Mouse (Mus musculus): ENCODE measurements around the gene Cwc27. TPM values are rescaled to one million over a fixed set of nuclear protein-coding genes. Genes with fewer than 3 reads are reported as not detected.

Cwc27 gene
- polyA plus RNA-seq, 1 experiment from 2014 or later = 24.1 TPM

DNA sequence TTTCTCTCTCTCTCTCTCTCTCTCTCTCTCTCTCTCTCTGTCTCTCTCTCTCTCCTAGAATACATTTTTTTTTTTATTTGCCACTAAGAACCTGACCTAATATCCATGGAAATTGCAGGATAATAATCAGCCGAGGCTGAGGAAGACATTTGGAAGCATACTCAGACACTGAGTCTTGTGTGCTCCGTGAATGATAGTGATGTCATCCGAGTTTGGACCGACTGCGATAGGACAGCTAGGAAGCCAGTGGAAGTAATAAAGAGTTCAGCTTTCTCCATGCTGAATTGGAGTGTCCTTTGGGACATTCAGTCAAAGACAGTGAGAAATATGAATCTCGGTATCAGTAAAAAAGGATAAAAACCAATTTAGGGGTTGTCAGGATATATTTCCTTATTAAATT lies 214.7 kb downstream of the Cwc27 start:
- Histone ChIP-seq H3K27me3 (ENCODE audit: control insufficient read depth, insufficient read depth, low read length) (no peaks in the 10 kb centered on the region), H3K36me3 (ENCODE audit: control insufficient read depth, insufficient read depth, low read length) (no peaks in the 10 kb centered on the region), H3K4me3 (ENCODE audit: low read depth, low read length) (no peak overlapping the region), H3K9me3 (replicated peaks; ENCODE audit: control insufficient read depth, low read length) (no peaks in the 10 kb centered on the region), H3K9ac (ENCODE audit: low read depth, low read length) (no peak overlapping the region), H3K4me2 (no peak overlapping the region), H3K4me1 (ENCODE audit: control insufficient read depth, insufficient read depth, low read length) (no peaks in the 10 kb centered on the region), H3K27ac (ENCODE audit: low read depth, low read length) (no peak overlapping the region)
- 81% methylated on average over 6 of the region's 6 CpGs for WGBS (ENCODE audit: insufficient replicate concordance)
- no peak for ATAC-seq (replicated peaks; ENCODE audit: insufficient number of reproducible peaks, low FRiP score, low TSS enrichment)

DNA sequence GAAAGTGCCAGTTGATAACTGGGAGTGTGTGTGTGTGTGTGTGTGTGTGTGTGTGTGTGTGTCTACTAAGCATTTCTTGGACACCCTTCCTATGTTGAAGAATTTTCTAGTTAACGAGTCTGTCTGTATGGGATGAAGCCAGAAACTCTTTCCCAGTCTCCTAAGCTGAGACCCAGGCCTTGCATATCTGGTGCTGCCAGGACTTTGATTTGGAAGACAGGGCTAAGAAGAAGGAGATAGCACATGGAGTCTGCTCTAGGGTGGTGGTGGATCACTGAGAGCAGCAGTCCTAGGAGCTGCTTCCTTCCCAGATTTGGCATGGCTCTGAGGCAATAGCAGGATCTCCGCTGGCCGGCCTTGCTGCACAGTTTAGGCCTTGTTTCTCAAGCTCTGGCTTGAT lies 215.2 kb downstream of the Cwc27 start:
- H3K36me3 ChIP-seq (ENCODE audit: control insufficient read depth, insufficient read depth, low read length) = no peaks in the 10 kb centered on the region
- no peak overlapping the region for H3K4me3 ChIP-seq (ENCODE audit: low read depth, low read length)
- WGBS (ENCODE audit: insufficient replicate concordance) = 89% methylated on average over 3 of the region's 3 CpGs
- no peaks in the 10 kb centered on the region for H3K27me3 ChIP-seq (ENCODE audit: control insufficient read depth, insufficient read depth, low read length)
- no peak overlapping the region for H3K27ac ChIP-seq (ENCODE audit: low read depth, low read length)
- H3K4me2 ChIP-seq = no peak overlapping the region
- no peak for ATAC-seq (replicated peaks; ENCODE audit: insufficient number of reproducible peaks, low FRiP score, low TSS enrichment)
- no peaks in the 10 kb centered on the region for H3K9me3 ChIP-seq (replicated peaks; ENCODE audit: control insufficient read depth, low read length)
- H3K9ac ChIP-seq (ENCODE audit: low read depth, low read length) = no peak overlapping the region
- H3K4me1 ChIP-seq (ENCODE audit: control insufficient read depth, insufficient read depth, low read length) = no peaks in the 10 kb centered on the region

DNA sequence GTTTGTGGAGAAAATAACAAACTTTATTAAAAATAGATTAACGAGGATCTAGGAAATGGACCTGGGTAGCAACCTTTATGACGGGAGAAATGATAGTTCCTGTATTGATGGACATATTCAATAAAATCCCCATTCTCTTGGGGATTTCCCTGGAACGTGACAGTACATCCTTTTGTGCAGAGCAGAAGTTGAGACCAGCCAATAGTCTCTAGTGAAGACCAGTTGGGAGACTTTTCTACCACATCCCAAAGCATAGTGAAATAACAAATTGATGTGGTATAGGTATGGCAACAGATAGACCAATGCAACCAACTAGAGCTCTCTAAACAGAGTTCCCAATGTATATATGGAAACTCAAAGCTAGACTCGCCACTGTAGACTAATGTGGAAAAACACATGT lies 220.7 kb downstream of the Cwc27 start:
- WGBS (ENCODE audit: insufficient replicate concordance) = 78% methylated on average over 4 of the region's 4 CpGs
- no peak overlapping the region for H3K9ac ChIP-seq (ENCODE audit: low read depth, low read length)
- no peaks in the 10 kb centered on the region for H3K36me3 ChIP-seq (ENCODE audit: control insufficient read depth, insufficient read depth, low read length)
- no peaks in the 10 kb centered on the region for H3K27me3 ChIP-seq (ENCODE audit: control insufficient read depth, insufficient read depth, low read length)
- H3K4me2 ChIP-seq = no peak overlapping the region
- no peak overlapping the region for H3K4me3 ChIP-seq (ENCODE audit: low read depth, low read length)
- H3K9me3 ChIP-seq (replicated peaks; ENCODE audit: control insufficient read depth, low read length) = no peaks in the 10 kb centered on the region
- no peak overlapping the region for H3K27ac ChIP-seq (ENCODE audit: low read depth, low read length)
- H3K4me1 ChIP-seq (ENCODE audit: control insufficient read depth, insufficient read depth, low read length) = no peaks in the 10 kb centered on the region
- no peak for ATAC-seq (replicated peaks; ENCODE audit: insufficient number of reproducible peaks, low FRiP score, low TSS enrichment)

DNA sequence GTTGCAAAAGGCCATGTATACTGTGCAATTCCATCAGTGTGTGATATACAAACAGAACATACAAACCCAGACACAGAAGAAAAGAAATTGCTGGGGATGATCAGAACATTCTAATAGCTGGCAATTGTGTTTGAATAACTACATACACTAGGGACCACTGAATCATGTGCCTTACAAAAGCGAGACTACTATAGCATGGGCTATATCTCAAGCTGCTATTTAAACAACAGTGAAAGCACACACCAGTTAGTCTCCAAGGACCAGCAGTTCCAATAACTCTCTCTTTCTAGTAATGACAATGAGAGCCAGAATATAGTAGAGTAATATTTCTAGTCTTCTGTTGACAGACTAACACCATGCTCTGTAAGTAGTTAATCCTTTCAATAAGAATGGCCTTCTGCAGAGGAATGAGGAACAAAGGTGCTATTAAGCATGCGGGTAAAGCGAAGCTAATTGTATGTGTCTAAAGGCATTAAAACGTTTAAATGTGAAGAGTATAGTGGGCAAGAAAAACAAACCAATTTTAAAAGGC lies 222.1 kb downstream of the Cwc27 start:
- Histone ChIP-seq H3K27me3 (ENCODE audit: control insufficient read depth, insufficient read depth, low read length) (no peaks in the 10 kb centered on the region), H3K4me1 (ENCODE audit: control insufficient read depth, insufficient read depth, low read length) (no peaks in the 10 kb centered on the region), H3K9ac (ENCODE audit: low read depth, low read length) (no peak overlapping the region), H3K4me2 (no peak overlapping the region), H3K36me3 (ENCODE audit: control insufficient read depth, insufficient read depth, low read length) (no peaks in the 10 kb centered on the region), H3K9me3 (replicated peaks; ENCODE audit: control insufficient read depth, low read length) (no peaks in the 10 kb centered on the region), H3K27ac (ENCODE audit: low read depth, low read length) (no peak overlapping the region), H3K4me3 (ENCODE audit: low read depth, low read length) (no peak overlapping the region)
- no peak for ATAC-seq (replicated peaks; ENCODE audit: insufficient number of reproducible peaks, low FRiP score, low TSS enrichment)
- 64% methylated on average over 4 of the region's 4 CpGs for WGBS (ENCODE audit: insufficient replicate concordance)

- 89% methylated on average over 7 of the region's 7 CpGs for WGBS (ENCODE audit: insufficient replicate concordance)
- H3K4me3 ChIP-seq (ENCODE audit: low read depth, low read length) = no peak overlapping the region
- no peak for ATAC-seq (replicated peaks; ENCODE audit: insufficient number of reproducible peaks, low FRiP score, low TSS enrichment)
- H3K27me3 ChIP-seq (ENCODE audit: control insufficient read depth, insufficient read depth, low read length) = no peaks in the 10 kb centered on the region
- no peak overlapping the region for H3K4me2 ChIP-seq
- no peak overlapping the region for H3K9ac ChIP-seq (ENCODE audit: low read depth, low read length)
- no peaks in the 10 kb centered on the region for H3K9me3 ChIP-seq (replicated peaks; ENCODE audit: control insufficient read depth, low read length)
- H3K4me1 ChIP-seq (ENCODE audit: control insufficient read depth, insufficient read depth, low read length) = no peaks in the 10 kb centered on the region
- no peaks in the 10 kb centered on the region for H3K36me3 ChIP-seq (ENCODE audit: control insufficient read depth, insufficient read depth, low read length)
- H3K27ac ChIP-seq (ENCODE audit: low read depth, low read length) = no peak overlapping the region
Measured at GRCm38 (mm10) chr13:104590931-104591330, 226.0 kb downstream of the Cwc27 start.

DNA sequence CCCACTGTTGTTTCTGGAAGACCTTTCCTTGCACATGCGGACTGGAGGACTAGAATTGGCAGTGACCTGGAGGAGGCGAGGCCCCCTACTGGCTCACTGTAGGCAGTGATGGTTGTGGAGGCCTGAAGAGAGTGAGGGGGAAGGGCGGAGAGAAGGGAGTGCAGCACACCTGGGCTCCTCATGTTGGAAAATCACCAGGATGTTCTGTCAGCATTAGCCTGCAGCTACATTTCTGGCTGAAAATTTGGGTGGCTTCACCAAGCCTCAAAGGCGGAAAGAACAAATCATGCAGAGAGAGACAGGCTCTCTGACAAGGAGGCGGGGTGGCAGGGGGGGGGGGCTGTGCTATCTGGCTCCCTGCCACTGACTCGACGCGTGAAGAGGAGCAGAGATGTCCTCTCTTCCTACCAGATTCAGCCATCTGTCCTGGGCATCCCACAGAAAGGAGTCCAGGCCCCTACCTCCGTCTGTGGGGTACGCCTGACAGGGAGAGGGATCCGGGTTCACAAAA lies 226.8 kb downstream of the Cwc27 start:
- ATAC-seq (replicated peaks; ENCODE audit: insufficient number of reproducible peaks, low FRiP score, low TSS enrichment) = no peak
- peak overlapping the region; percentile 11; the same call in 1 of the 2 replicates for H3K4me2 ChIP-seq
- no peak overlapping the region for H3K4me3 ChIP-seq (ENCODE audit: low read depth, low read length)
- no peak overlapping the region for H3K27ac ChIP-seq (ENCODE audit: low read depth, low read length)
- H3K9ac ChIP-seq (ENCODE audit: low read depth, low read length) = no peak overlapping the region
- H3K36me3 ChIP-seq (ENCODE audit: control insufficient read depth, insufficient read depth, low read length) = no peaks in the 10 kb centered on the region
- no peaks in the 10 kb centered on the region for H3K9me3 ChIP-seq (replicated peaks; ENCODE audit: control insufficient read depth, low read length)
- WGBS (ENCODE audit: insufficient replicate concordance) = 44% methylated on average over 11 of the region's 11 CpGs
- H3K4me1 ChIP-seq (ENCODE audit: control insufficient read depth, insufficient read depth, low read length) = no peaks in the 10 kb centered on the region
- no peaks in the 10 kb centered on the region for H3K27me3 ChIP-seq (ENCODE audit: control insufficient read depth, insufficient read depth, low read length)

DNA sequence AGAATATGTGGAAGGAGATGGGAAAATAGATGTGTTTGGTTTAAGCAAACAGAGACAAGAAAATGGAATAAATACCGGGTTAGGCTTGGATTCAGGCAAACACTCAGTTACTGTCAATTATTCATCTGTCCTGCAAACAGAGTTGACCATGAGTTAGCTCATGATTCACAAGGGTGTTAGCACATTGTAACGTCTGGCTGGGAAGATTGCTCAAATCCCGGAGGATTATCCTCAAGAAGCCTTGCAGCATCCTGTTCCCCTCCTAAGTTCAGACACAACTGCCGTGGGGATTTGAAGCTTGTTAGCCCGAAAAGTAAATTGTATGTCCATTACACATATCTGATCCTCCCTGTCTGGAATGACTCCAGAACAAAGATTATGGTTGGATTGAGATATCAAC lies 228.6 kb downstream of the Cwc27 start:
- no peaks in the 10 kb centered on the region for H3K9me3 ChIP-seq (replicated peaks; ENCODE audit: control insufficient read depth, low read length)
- no peak for ATAC-seq (replicated peaks; ENCODE audit: insufficient number of reproducible peaks, low FRiP score, low TSS enrichment)
- H3K27ac ChIP-seq (ENCODE audit: low read depth, low read length) = no peak overlapping the region
- H3K4me3 ChIP-seq (ENCODE audit: low read depth, low read length) = no peak overlapping the region
- WGBS (ENCODE audit: insufficient replicate concordance) = 66% methylated on average over 5 of the region's 5 CpGs
- no peak overlapping the region for H3K9ac ChIP-seq (ENCODE audit: low read depth, low read length)
- no peaks in the 10 kb centered on the region for H3K4me1 ChIP-seq (ENCODE audit: control insufficient read depth, insufficient read depth, low read length)
- no peak overlapping the region for H3K4me2 ChIP-seq
- no peaks in the 10 kb centered on the region for H3K36me3 ChIP-seq (ENCODE audit: control insufficient read depth, insufficient read depth, low read length)
- H3K27me3 ChIP-seq (ENCODE audit: control insufficient read depth, insufficient read depth, low read length) = no peaks in the 10 kb centered on the region

Other genes starting within 250 kb of the Cwc27 start
- 15.7 TPM in 2 replicates for gene Srek1ip1, start 24.7 kb downstream of the Cwc27 start, polyA plus RNA-seq (2014; fragmentation: Nextera tagmentation; extraction: Ambion mirVana)
- 0.23 TPM in 1 of 2 replicates, not detected in the other for gene Shisal2b, start 46.8 kb upstream of the Cwc27 start, polyA plus RNA-seq (2014; fragmentation: Nextera tagmentation; extraction: Ambion mirVana)
- gene Rgs7bp, start 237.8 kb upstream of the Cwc27 start, polyA plus RNA-seq (2014; fragmentation: Nextera tagmentation; extraction: Ambion mirVana) = 3.0 and 3.4 TPM in 2 replicates